Mouse (Mus musculus): ENCODE data around the gene Cyb5r3. TPM values are rescaled to one million over a fixed set of nuclear protein-coding genes. Genes with fewer than 3 reads are reported as not detected.

The Cyb5r3 gene
- polyA plus RNA-seq, 1 experiment from 2014 or later: 163 TPM

DNA sequence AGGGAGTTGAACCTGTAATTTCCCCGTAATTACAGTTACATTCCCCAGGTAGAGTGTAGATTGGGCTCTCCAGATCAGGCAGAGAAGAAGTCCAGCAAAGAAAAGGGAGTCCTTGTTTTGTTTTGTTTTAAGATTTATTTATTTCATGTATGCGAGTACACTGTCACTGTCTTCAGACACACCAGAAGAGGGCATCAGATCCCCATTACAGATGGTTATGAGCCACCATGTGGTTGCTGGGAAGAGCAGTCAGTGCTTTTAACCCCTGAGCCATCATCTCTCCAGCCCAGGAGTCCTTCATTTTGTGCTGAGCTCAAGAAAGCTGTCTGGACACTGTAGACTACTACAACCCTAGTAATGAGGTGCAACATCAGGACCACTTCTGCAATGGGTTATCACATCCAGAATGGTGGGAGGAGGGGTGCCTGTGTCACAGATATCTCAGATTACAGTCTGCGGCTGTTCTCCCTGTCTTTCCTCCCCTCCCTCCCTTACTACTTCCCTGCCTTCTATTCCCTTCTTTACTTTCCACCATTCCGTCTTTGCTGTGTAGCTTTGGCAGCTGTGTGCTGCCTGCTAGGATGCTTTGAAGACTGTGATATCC, 36.8 kb upstream of the Cyb5r3 start:
- Histone ChIP-seq H3K4me1 (ENCODE audit: control insufficient read depth in 2 of 2, insufficient read depth in 2 of 2, low read length in 2 of 2) (peaks cover 2 to 5% of the 10 kb centered on the region in 2 experiments; a peak in 2 of 4 replicates), H3K27me3 (ENCODE audit: control insufficient read depth, insufficient read depth, low read length) (peaks cover 3% of the 10 kb centered on the region; the same call in 1 of the 2 replicates), H3K9ac (ENCODE audit: low read length) (no peak overlapping the region), H3K4me2 (ENCODE audit: low read length) (peak overlapping the region; percentile 53), H3K4me3 (ENCODE audit: control insufficient read depth in 1 of 2, insufficient read depth in 1 of 2, low read depth in 1 of 2, low read length in 2 of 2) (peak overlapping the region in 1 of 2 experiments; percentile 1; a peak in 1 of 4 replicates), H3K36me3 (ENCODE audit: control insufficient read depth, insufficient read depth, low read length) (no peaks in the 10 kb centered on the region), H3K27ac (replicated peaks in 1 of 2; ENCODE audit: control insufficient read depth in 1 of 2, insufficient read depth in 1 of 2, low read depth in 2 of 2, low read length in 2 of 2) (no peak overlapping the region), H3K9me3 (ENCODE audit: control insufficient read depth, low read length) (no peaks in the 10 kb centered on the region)
- WGBS: 47% methylated on average over 4 of the region's 4 CpGs
- no peak for ATAC-seq (ENCODE audit: insufficient number of reproducible peaks, insufficient read depth, low FRiP score, low read depth)

GRCm38 (mm10) chr15:83204731-83205451, 32.5 kb upstream of the Cyb5r3 start:
- 32% methylated on average over 10 of the region's 10 CpGs for WGBS
- Histone ChIP-seq H3K9ac (ENCODE audit: low read length) (no peak overlapping the region), H3K4me2 (ENCODE audit: low read length) (peak overlapping the region; percentile 39; the same call in 1 of the 2 replicates), H3K4me1 (ENCODE audit: control insufficient read depth in 2 of 2, insufficient read depth in 2 of 2, low read length in 2 of 2) (peaks cover 2 to 4% of the 10 kb centered on the region in 2 experiments; a peak in 2 of 4 replicates), H3K27ac (replicated peaks in 1 of 2; ENCODE audit: control insufficient read depth in 1 of 2, insufficient read depth in 1 of 2, low read depth in 2 of 2, low read length in 2 of 2) (no peak overlapping the region), H3K9me3 (ENCODE audit: control insufficient read depth, low read length) (no peaks in the 10 kb centered on the region), H3K36me3 (ENCODE audit: control insufficient read depth, insufficient read depth, low read length) (no peaks in the 10 kb centered on the region), H3K4me3 (ENCODE audit: control insufficient read depth in 1 of 2, insufficient read depth in 1 of 2, low read depth in 1 of 2, low read length in 2 of 2) (no peak overlapping the region), H3K27me3 (ENCODE audit: control insufficient read depth, insufficient read depth, low read length) (no peaks in the 10 kb centered on the region)
- no peak for ATAC-seq (ENCODE audit: insufficient number of reproducible peaks, insufficient read depth, low FRiP score, low read depth)

DNA sequence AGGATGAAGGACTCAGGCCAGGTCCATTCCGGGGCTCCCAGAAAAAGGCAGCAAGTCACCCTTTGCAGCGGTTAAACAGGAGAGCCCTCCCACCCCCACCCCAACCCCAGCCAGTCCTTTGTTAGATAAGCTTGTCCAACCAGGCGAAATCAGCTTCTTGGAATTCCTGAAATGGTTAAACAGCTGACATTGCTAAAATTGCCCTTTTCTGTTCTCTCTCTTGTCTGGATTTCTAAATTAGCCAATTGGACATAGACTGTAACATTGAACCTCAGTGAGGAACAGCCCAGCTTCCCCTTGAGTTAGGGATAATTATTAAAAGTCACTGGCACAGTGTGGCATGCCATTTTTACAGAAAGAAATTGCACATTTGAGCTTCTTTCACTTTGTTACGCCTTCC, 30.0 kb upstream of the Cyb5r3 start:
- no peak for ATAC-seq (ENCODE audit: insufficient number of reproducible peaks, insufficient read depth, low FRiP score, low read depth)
- Histone ChIP-seq H3K36me3 (ENCODE audit: control insufficient read depth, insufficient read depth, low read length) (no peaks in the 10 kb centered on the region), H3K9me3 (ENCODE audit: control insufficient read depth, low read length) (no peaks in the 10 kb centered on the region), H3K4me2 (ENCODE audit: low read length) (no peak overlapping the region), H3K27ac (replicated peaks in 1 of 2; ENCODE audit: control insufficient read depth in 1 of 2, insufficient read depth in 1 of 2, low read depth in 2 of 2, low read length in 2 of 2) (no peak overlapping the region), H3K9ac (ENCODE audit: low read length) (no peak overlapping the region), H3K27me3 (ENCODE audit: control insufficient read depth, insufficient read depth, low read length) (no peaks in the 10 kb centered on the region), H3K4me1 (ENCODE audit: control insufficient read depth in 2 of 2, insufficient read depth in 2 of 2, low read length in 2 of 2) (no peaks in the 10 kb centered on the region), H3K4me3 (ENCODE audit: control insufficient read depth in 1 of 2, insufficient read depth in 1 of 2, low read depth in 1 of 2, low read length in 2 of 2) (no peak overlapping the region)
- WGBS: 38% methylated on average over 4 of the region's 4 CpGs

- no peaks in the 10 kb centered on the region for H3K27me3 ChIP-seq (ENCODE audit: control insufficient read depth, insufficient read depth, low read length)
- no peaks in the 10 kb centered on the region for H3K36me3 ChIP-seq (ENCODE audit: control insufficient read depth, insufficient read depth, low read length)
- H3K9ac ChIP-seq (ENCODE audit: low read length): no peak overlapping the region
- H3K9me3 ChIP-seq (ENCODE audit: control insufficient read depth, low read length): no peaks in the 10 kb centered on the region
- no peak overlapping the region for H3K27ac ChIP-seq (replicated peaks in 1 of 2; ENCODE audit: control insufficient read depth in 1 of 2, insufficient read depth in 1 of 2, low read depth in 2 of 2, low read length in 2 of 2)
- no peak overlapping the region for H3K4me3 ChIP-seq (ENCODE audit: control insufficient read depth in 1 of 2, insufficient read depth in 1 of 2, low read depth in 1 of 2, low read length in 2 of 2)
- no peak overlapping the region for H3K4me2 ChIP-seq (ENCODE audit: low read length)
- 87% methylated on average over 4 of the region's 4 CpGs for WGBS
- no peaks in the 10 kb centered on the region for H3K4me1 ChIP-seq (ENCODE audit: control insufficient read depth in 2 of 2, insufficient read depth in 2 of 2, low read length in 2 of 2)
- no peak for ATAC-seq (ENCODE audit: insufficient number of reproducible peaks, insufficient read depth, low FRiP score, low read depth)
Observed at GRCm38 (mm10) chr15:83193413-83193812, 21.0 kb upstream of the Cyb5r3 start.

DNA sequence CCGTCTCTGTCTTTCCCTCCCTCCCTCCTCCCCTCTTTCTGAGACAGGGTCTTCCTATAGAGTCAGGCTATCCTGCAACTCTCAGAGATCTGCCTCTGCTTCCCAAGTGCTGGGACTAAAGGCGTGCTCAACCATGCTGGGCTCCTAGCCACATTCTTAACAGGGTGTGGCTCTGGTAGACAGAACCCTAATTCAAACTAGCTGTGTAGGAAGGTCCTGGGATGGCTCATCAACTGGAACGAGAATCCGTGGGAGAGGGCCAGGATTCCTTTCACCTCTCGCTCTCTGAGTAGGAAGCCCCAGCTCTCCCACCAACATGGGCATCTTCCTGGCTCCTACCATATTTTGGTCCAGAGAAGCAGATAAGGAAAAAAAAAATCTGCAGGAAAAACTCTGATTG, 10.0 kb upstream of the Cyb5r3 start:
- Histone ChIP-seq H3K9ac (ENCODE audit: low read length) (no peak overlapping the region), H3K27me3 (ENCODE audit: control insufficient read depth, insufficient read depth, low read length) (no peaks in the 10 kb centered on the region), H3K9me3 (ENCODE audit: control insufficient read depth, low read length) (no peaks in the 10 kb centered on the region), H3K27ac (replicated peaks in 1 of 2; ENCODE audit: control insufficient read depth in 1 of 2, insufficient read depth in 1 of 2, low read depth in 2 of 2, low read length in 2 of 2) (no peak overlapping the region), H3K4me3 (ENCODE audit: control insufficient read depth in 1 of 2, insufficient read depth in 1 of 2, low read depth in 1 of 2, low read length in 2 of 2) (no peak overlapping the region), H3K4me1 (ENCODE audit: control insufficient read depth in 2 of 2, insufficient read depth in 2 of 2, low read length in 2 of 2) (no peaks in the 10 kb centered on the region), H3K4me2 (ENCODE audit: low read length) (no peak overlapping the region), H3K36me3 (ENCODE audit: control insufficient read depth, insufficient read depth, low read length) (no peaks in the 10 kb centered on the region)
- ATAC-seq (ENCODE audit: insufficient number of reproducible peaks, insufficient read depth, low FRiP score, low read depth): no peak
- WGBS: 63% methylated on average over 5 of the region's 5 CpGs

- 45% methylated on average over 4 of the region's 4 CpGs for WGBS
- H3K36me3 ChIP-seq (ENCODE audit: control insufficient read depth, insufficient read depth, low read length): no peaks in the 10 kb centered on the region
Observed at GRCm38 (mm10) chr15:83181800-83182330, 9.5 kb upstream of the Cyb5r3 start.

GRCm38 (mm10) chr15:83180004-83180403, 7.6 kb upstream of the Cyb5r3 start:
- H3K27me3 ChIP-seq (ENCODE audit: control insufficient read depth, insufficient read depth, low read length): no peaks in the 10 kb centered on the region
- 85% methylated on average over 6 of the region's 6 CpGs for WGBS
- no peak overlapping the region for H3K9ac ChIP-seq (ENCODE audit: low read length)
- H3K27ac ChIP-seq (replicated peaks in 1 of 2; ENCODE audit: control insufficient read depth in 1 of 2, insufficient read depth in 1 of 2, low read depth in 2 of 2, low read length in 2 of 2): no peak overlapping the region
- no peaks in the 10 kb centered on the region for H3K4me1 ChIP-seq (ENCODE audit: control insufficient read depth in 2 of 2, insufficient read depth in 2 of 2, low read length in 2 of 2)
- no peaks in the 10 kb centered on the region for H3K36me3 ChIP-seq (ENCODE audit: control insufficient read depth, insufficient read depth, low read length)
- no peak overlapping the region for H3K4me3 ChIP-seq (ENCODE audit: control insufficient read depth in 1 of 2, insufficient read depth in 1 of 2, low read depth in 1 of 2, low read length in 2 of 2)
- H3K4me2 ChIP-seq (ENCODE audit: low read length): no peak overlapping the region
- ATAC-seq (ENCODE audit: insufficient number of reproducible peaks, insufficient read depth, low FRiP score, low read depth): no peak
- H3K9me3 ChIP-seq (ENCODE audit: control insufficient read depth, low read length): no peaks in the 10 kb centered on the region

More at GRCm38 (mm10) chr15:83181800-83182330, 9.5 kb upstream of the Cyb5r3 start:
- no peak overlapping the region for H3K4me2 ChIP-seq (ENCODE audit: low read length)
- no peaks in the 10 kb centered on the region for H3K4me1 ChIP-seq (ENCODE audit: control insufficient read depth in 2 of 2, insufficient read depth in 2 of 2, low read length in 2 of 2)
- H3K4me3 ChIP-seq (ENCODE audit: control insufficient read depth in 1 of 2, insufficient read depth in 1 of 2, low read depth in 1 of 2, low read length in 2 of 2): no peak overlapping the region
- no peak overlapping the region for H3K27ac ChIP-seq (replicated peaks in 1 of 2; ENCODE audit: control insufficient read depth in 1 of 2, insufficient read depth in 1 of 2, low read depth in 2 of 2, low read length in 2 of 2)
- no peak overlapping the region for H3K9ac ChIP-seq (ENCODE audit: low read length)
- ATAC-seq (ENCODE audit: insufficient number of reproducible peaks, insufficient read depth, low FRiP score, low read depth): no peak
- H3K9me3 ChIP-seq (ENCODE audit: control insufficient read depth, low read length): no peaks in the 10 kb centered on the region
- no peaks in the 10 kb centered on the region for H3K27me3 ChIP-seq (ENCODE audit: control insufficient read depth, insufficient read depth, low read length)

Measured in heart, embryonic 14.5 days (tissue).